Mouse (Mus musculus) bone marrow macrophage, adult 2 months (primary cell): ENCODE data around the gene Snx21. TPM values are rescaled to one million over a fixed set of nuclear protein-coding genes. Genes with fewer than 3 reads are reported as not detected.

Experiments used
- H3K27ac ChIP-seq: 2 replicates; pipeline ENCODE4 v1.5.1; 2012; ENCODE audit warnings: low read depth, low read length; ENCODE audit not compliant: insufficient read depth
- H3K4me1 ChIP-seq: 2 replicates; pipeline ENCODE4 v1.6.1; 2012; ENCODE audit warnings: low read length; ENCODE audit not compliant: control insufficient read depth, insufficient read depth
- H3K4me3 ChIP-seq: 2 replicates; pipeline ENCODE4 v1.5.1; 2012; ENCODE audit warnings: mild to moderate bottlenecking, low read length, moderate library complexity; ENCODE audit not compliant: insufficient read depth
- CTCF ChIP-seq: IDR thresholded peaks from 2 replicates; pipeline ENCODE4 v1.5.1; 2012; ENCODE audit warnings: low read depth, mild to moderate bottlenecking, low read length, moderate library complexity
- POLR2A ChIP-seq: IDR thresholded peaks from 2 replicates; pipeline ENCODE4 v1.6.1; 2012; ENCODE audit warnings: mild to moderate bottlenecking, low read depth, low read length, borderline replicate concordance
- polyA plus RNA-seq: library from polyadenylated mRNA; stranded (reverse); fragments of >200 nt; gene quantifications from 2 replicates; pipeline ENCODE4 v1.2.4, GENCODE M21; 2012; ENCODE audit not compliant: missing spikeins, insufficient read depth, insufficient read length

Gene Snx21
- polyA plus RNA-seq, 1 experiment: 20.3 TPM

- TF ChIP-seq CTCF (no peak), POLR2A (no peak)
- peaks cover 8% of the 10 kb centered on the region for H3K4me1 ChIP-seq
- H3K4me3 ChIP-seq: no peak overlapping the region
- H3K27ac ChIP-seq: no peak overlapping the region
Measured at GRCm38 (mm10) chr2:164754800-164755199, 30.8 kb upstream of the Snx21 start.

- Histone ChIP-seq H3K4me3 (no peak overlapping the region), H3K27ac (no peak overlapping the region), H3K4me1 (peaks cover 18% of the 10 kb centered on the region)
- no peak for TF ChIP-seq POLR2A
- no peak for TF ChIP-seq CTCF
Measured at GRCm38 (mm10) chr2:164757841-164758240, 27.8 kb upstream of the Snx21 start.

- H3K27ac ChIP-seq: no peak overlapping the region
- no peak for TF ChIP-seq POLR2A
- TF ChIP-seq CTCF: no peak
- H3K4me3 ChIP-seq: no peak overlapping the region
- peaks cover 22% of the 10 kb centered on the region for H3K4me1 ChIP-seq
Measured at GRCm38 (mm10) chr2:164758692-164759091, 26.9 kb upstream of the Snx21 start.

GRCm38 (mm10) chr2:164760059-164760833 is 25.4 kb upstream of the Snx21 start:
- H3K4me3 ChIP-seq: no peak overlapping the region

GRCm38 (mm10) chr2:164761502-164761901 is 24.1 kb upstream of the Snx21 start:
- H3K4me1 ChIP-seq: peaks cover 27% of the 10 kb centered on the region
- TF ChIP-seq CTCF (no peak), POLR2A (no peak)

More at GRCm38 (mm10) chr2:164760059-164760833, 25.4 kb upstream of the Snx21 start:
- TF ChIP-seq CTCF (no peak), POLR2A (no peak)
- H3K4me1 ChIP-seq: peaks cover 27% of the 10 kb centered on the region
- peak overlapping the region; percentile 77 for H3K27ac ChIP-seq

GRCm38 (mm10) chr2:164761971-164762370 is 23.7 kb upstream of the Snx21 start:
- no peak overlapping the region for H3K4me3 ChIP-seq
- H3K4me1 ChIP-seq: peaks cover 27% of the 10 kb centered on the region
- TF ChIP-seq CTCF: no peak
- no peak overlapping the region for H3K27ac ChIP-seq

More at GRCm38 (mm10) chr2:164761502-164761901, 24.1 kb upstream of the Snx21 start:
- Histone ChIP-seq H3K27ac (no peak overlapping the region), H3K4me3 (no peak overlapping the region)

- no peak for TF ChIP-seq CTCF
- no peak for TF ChIP-seq POLR2A
- Histone ChIP-seq H3K27ac (no peak overlapping the region), H3K4me1 (peaks cover 27% of the 10 kb centered on the region), H3K4me3 (no peak overlapping the region)
Measured at GRCm38 (mm10) chr2:164762593-164762992, 23.0 kb upstream of the Snx21 start.

- peaks cover 18% of the 10 kb centered on the region for H3K4me1 ChIP-seq
- TF ChIP-seq POLR2A: no peak
- TF ChIP-seq CTCF: no peak
- H3K27ac ChIP-seq: no peak overlapping the region
- no peak overlapping the region for H3K4me3 ChIP-seq
Measured at GRCm38 (mm10) chr2:164765841-164766240, 19.8 kb upstream of the Snx21 start.

GRCm38 (mm10) chr2:164767812-164768540 is 17.6 kb upstream of the Snx21 start:
- Histone ChIP-seq H3K4me3 (no peak overlapping the region), H3K27ac (no peak overlapping the region), H3K4me1 (peaks cover 21% of the 10 kb centered on the region)
- no peak for TF ChIP-seq CTCF
